Mouse (Mus musculus) bone marrow macrophage, adult 2 months (primary cell): ENCODE data around the gene Gm20661.

Experiments used
- CTCF ChIP-seq: IDR thresholded peaks from 2 replicates; pipeline ENCODE4 v1.5.1; 2012; ENCODE audit warnings: low read depth, mild to moderate bottlenecking, low read length, moderate library complexity
- POLR2A ChIP-seq: IDR thresholded peaks from 2 replicates; pipeline ENCODE4 v1.6.1; 2012; ENCODE audit warnings: mild to moderate bottlenecking, low read depth, low read length, borderline replicate concordance

DNA sequence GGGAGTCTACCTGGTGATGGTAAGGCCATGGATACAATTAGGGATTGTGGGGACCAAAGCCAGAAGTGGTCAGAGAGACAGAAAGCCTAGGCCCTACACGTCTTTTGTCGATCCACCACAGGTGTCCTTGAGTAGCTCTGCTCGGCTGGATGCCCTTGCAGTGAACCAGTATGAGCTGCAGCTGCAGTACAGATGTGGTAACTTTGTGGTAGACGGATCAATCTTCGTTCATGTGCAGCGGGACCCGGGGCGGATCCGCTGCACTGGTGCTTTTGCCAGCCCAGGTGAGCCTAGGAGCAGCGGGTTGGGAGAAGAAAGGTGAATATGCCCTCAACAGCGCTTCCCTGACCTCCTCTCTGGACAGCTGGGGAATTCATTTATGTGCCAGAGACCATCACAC lies 10.2 kb downstream of the Gm20661 start:
- no peak for TF ChIP-seq POLR2A
- no peak for TF ChIP-seq CTCF
